Mouse (Mus musculus) left cerebral cortex, adult 2 months (tissue): ENCODE measurements around the gene Whamm. TPM values are rescaled to one million over a fixed set of nuclear protein-coding genes. Genes with fewer than 3 reads are reported as not detected.

Experiments
- DNase-seq, 2 experiments: peaks; one replicate each; pipeline ENCODE4 v3.0.0; 2021 to 2022; ENCODE audit warnings: low spot score in 2 of 2, mixed read lengths in 1 of 2; ENCODE audit errors: extremely low spot score in 1 of 2
- H3K27ac ChIP-seq: fragments of 200-600 bp; 2 replicates; pipeline ENCODE4 v1.8.1; 2022
- H3K4me3 ChIP-seq: fragments of 200-600 bp; 2 replicates; pipeline ENCODE4 v1.8.1; 2022
- CTCF ChIP-seq: fragments of 200-600 bp; IDR thresholded peaks from 2 replicates; pipeline ENCODE4 v1.8.1; 2022; ENCODE audit warnings: antibody characterized with exemption, mild to moderate bottlenecking, moderate library complexity
- intact Hi-C: fragments of 180-260 bp; cut with DNase I; formaldehyde crosslinking; loops from one replicate; pipeline ENCODE4 v1.15.1; 2025
- total RNA-seq, 2 experiments: library from RNA; stranded (reverse); gene quantifications; 2 replicates each; pipeline ENCODE4 v1.2.3; 2021

Whamm gene
- total RNA-seq, 2 experiments from 2014 or later, result 18.6 to 19.1 TPM

DNA sequence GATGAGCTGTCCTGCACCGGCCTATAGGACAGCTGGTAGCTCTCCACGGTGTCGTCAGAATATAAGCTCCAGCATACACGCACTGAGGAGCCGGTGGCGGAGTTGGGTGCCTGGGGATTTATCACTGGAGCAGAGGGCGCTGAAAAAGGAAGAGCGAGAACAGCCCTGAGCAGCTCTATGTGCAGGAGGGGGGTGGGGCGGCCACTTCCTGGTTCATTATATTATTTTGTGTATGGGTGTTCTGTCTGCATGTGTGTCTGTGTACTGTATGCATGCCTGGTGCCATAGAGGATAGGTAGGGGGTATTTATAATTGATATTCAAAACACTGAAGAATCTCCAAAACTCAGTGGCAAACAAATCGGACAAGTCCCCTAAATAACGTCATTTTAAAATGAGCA lies 22.2 kb upstream of the Whamm start:
- intact Hi-C loops, result no loop called here

DNA sequence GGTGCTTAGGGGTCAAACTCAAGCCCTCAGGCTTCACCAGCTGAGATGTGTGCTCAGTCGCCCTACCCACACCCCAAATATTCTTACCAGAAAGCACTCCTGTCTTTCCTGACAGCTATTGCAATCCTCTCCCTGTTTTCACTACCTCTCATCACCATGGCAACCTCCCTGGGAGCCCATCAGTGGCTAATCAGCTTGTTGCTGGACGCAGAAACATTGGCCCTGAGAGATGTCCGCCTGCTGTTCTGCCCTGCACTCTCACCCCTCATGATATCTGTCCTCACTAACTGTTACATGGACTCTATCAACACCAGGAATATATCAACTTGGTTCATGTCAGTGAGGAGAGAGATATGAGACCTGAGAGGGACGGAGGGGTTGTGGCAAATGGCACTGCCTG lies 17.5 kb upstream of the Whamm start:
- no peak for DNase-seq
- TF ChIP-seq CTCF, result no peak
- intact Hi-C loops, result no loop called here
- no peak overlapping the region for H3K4me3 ChIP-seq
- no peak overlapping the region for H3K27ac ChIP-seq

More for the DNA sequence above, 22.2 kb upstream of the Whamm start:
- no peak for TF ChIP-seq CTCF
- no peak for DNase-seq
- Histone ChIP-seq H3K27ac (no peak overlapping the region), H3K4me3 (no peak overlapping the region)

DNA sequence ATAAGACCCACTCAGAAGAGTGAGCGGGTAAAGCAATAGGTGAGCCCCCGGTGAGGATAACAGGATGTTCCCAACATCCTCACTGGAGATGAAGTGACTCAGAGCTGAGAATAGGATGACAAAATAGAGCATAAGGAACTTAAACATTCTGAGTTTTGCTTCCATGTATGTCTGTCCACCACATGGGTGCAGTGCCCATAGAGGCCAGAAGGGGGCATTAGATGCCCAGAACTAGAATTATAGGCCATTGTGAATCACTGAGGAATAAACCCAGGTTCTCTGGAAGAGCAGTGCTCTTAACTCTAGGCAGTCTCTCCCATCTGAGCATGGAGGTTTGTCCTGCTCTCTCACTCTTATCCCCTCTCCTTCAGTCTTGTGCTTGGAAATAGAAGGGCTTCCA lies 16.7 kb upstream of the Whamm start:
- intact Hi-C loops, result no loop called here
- DNase-seq, result no peak
- TF ChIP-seq CTCF, result peak; percentile 32
- H3K4me3 ChIP-seq, result no peak overlapping the region
- H3K27ac ChIP-seq, result no peak overlapping the region

DNA sequence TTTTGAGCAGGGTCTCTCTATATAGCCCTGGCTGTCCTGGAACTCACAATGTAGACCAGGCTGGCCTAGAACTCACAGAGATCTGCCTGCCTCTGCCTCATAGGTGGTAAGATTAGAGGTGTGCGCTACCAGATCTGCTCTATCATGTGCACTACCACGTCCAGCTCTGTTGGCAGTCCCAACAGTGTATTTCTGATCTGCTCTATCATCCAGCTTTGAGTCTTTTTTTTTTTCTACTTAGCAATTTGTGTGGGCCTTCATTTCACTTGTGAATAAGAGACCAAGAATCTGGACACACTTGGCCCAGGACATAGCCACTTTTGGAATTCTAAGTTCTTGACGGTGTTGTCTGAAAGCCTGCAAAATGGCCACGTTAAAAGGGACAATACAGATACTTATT lies 14.2 kb upstream of the Whamm start:
- intact Hi-C loops, result no loop called here
- no peak for DNase-seq
- TF ChIP-seq CTCF, result no peak
- H3K4me3 ChIP-seq, result no peak overlapping the region
- no peak overlapping the region for H3K27ac ChIP-seq

DNA sequence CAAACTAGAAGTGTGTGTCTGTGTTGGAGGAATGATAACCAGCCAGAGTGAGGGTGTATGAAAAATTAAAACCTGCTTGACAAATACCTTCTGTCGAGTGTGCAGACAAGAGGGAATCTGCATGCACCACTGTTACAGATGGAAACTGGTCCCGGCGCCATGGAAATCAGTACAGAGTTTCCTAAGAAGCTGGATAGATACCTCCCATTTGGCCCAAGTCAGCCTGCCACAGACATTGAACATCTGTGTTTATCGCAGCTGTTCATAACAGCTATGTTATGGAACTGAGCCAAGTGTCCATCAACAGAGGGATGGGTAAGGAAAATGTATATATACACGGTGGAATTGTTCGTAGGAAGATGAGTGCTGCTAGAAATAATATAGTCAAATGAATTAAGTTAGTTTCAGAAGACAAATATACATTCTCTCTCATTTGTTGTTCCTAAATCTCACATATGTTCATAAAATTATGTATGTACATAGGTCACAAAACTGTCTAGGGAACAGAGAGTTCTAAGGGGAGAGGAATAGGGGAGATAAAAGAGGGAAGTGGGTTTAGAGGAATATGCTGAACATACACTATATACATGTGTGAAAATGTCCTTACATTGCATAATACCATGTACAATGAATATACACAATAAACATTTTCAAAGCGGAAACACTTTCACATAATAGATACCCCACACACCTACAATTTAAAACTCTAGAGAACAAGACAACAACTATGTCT lies 13.6 kb upstream of the Whamm start:
- intact Hi-C loops, result no loop called here
- no peak for TF ChIP-seq CTCF

DNA sequence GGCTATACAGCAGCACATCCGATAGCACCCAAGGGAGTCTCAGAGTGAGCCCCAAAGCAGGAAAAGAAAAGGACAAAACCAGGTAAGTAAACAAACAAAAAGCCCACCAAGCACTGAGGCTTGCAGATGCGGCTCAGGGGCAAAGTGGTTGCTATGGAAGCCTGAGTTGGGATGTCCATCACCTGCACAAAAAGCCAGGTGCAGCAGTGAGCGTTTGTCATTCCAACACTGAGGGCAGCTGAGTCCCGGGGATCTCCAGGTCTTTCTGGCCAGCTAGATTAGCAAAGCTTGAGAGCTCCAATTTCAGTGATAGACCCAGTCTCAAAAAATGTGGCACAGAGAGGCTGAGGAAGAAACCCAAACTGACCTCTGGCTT lies 13.1 kb upstream of the Whamm start:
- intact Hi-C loops, result no loop called here
- DNase-seq, result no peak
- no peak overlapping the region for H3K27ac ChIP-seq

More for the DNA sequence above, 13.6 kb upstream of the Whamm start:
- no peak for DNase-seq
- no peak overlapping the region for H3K27ac ChIP-seq
- no peak overlapping the region for H3K4me3 ChIP-seq

DNA sequence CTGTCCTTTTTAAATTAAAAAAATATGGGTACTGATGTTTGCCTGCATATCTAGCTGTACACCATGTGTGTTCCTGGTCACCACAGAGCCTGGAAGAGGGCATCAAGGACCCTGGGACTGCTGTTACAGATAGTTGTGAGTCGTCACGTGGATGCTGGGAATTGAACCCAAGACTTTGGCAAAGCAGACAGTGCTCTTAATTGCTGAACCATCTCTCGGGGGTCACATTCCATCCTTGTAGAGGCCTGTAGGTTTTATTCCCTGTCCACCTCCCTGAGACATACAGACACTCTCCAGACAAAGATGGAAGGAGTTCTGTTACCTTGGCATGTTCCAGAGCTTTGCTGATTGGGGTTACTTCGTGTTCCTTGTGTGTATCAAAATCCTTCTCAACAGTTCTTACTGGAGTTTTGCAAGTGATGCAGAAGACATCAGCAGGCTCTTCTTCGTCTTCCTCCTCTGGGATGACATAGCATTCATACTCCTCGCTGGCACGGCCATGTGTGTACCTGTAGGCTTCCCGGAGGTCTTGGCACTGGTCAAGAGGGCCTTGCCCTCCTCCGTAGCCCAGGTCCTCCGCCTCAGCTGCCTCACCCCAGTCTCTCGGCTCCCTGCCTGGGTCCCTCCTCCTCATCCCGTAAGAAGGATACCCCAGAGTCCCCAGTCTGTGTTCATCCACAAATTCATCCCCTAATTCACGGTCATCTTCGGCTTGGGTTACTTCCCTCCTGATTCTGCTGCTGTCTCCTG lies 11.7 kb upstream of the Whamm start:
- no peak overlapping the region for H3K4me3 ChIP-seq
- no peak for DNase-seq
- intact Hi-C loops, result no loop called here
- TF ChIP-seq CTCF, result no peak
- H3K27ac ChIP-seq, result no peak overlapping the region

More for the DNA sequence above, 13.1 kb upstream of the Whamm start:
- no peak overlapping the region for H3K4me3 ChIP-seq
- no peak for TF ChIP-seq CTCF

DNA sequence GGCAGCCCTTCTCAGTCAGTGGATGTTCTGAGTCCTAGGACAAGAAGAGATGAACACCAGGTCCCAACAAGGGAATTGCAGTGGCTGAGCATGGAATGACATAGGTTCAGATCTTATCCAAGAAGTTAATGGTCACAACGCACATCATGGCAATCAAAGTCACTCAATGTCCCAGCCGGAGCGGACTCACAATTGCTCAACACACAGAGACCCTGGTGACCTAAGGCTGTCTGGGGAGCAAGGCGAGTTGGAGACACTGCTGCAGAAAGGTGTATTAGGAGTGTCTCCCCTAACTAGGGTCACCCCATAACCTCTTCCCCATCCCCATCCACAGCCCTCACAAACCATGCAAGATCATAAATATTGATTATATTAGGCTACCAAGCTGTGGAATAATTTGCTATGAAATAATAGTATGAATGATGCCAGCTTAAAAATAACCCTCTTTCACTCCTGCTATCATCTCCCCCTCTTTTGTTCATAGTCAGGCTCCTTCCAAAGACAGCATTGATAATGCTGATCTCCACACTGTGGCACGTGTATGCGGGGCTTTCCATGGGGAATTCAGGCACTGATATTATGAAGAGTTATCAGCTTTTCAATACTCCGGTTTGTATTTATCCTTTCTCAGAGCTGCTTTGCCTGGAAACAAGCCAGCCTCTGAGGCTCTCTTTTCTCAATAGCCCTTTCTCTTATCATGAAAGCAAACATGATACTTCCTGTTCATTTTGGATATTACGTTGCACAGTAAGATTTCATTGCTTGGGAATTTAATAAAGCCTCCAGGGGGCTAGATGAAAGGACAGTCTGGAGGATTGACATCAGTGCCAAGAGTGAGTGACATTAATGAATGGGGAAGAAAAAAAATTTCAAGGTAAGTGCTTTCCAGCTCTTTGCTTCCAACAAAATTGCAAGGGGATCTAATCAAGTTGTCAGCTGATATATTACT lies 10.7 kb upstream of the Whamm start:
- DNase-seq, result no peak
- intact Hi-C loops, result no loop called here
- no peak overlapping the region for H3K4me3 ChIP-seq
- no peak for TF ChIP-seq CTCF
- H3K27ac ChIP-seq, result no peak overlapping the region

DNA sequence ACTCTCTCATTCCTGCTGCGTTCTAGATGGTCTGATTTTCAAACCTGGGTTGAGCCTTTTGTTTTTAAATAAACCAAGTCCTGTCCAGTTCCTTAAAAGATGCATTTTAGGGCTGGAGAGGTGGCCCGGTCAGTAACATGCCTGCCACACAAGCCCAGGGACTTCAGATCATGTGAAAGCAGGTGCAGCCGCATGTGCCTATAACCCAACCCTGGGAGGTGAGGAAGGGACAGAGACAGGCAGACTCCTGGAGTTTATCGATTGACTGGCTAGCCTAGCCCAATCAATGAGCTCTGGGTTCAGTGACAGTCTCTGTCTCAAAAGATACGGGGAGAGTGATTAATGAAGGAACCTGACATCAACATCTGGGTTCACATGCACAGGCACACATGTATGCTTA lies 9.9 kb upstream of the Whamm start:
- intact Hi-C loops, result no loop called here
- Histone ChIP-seq H3K27ac (no peak overlapping the region), H3K4me3 (no peak overlapping the region)
- DNase-seq, result no peak
- no peak for TF ChIP-seq CTCF

DNA sequence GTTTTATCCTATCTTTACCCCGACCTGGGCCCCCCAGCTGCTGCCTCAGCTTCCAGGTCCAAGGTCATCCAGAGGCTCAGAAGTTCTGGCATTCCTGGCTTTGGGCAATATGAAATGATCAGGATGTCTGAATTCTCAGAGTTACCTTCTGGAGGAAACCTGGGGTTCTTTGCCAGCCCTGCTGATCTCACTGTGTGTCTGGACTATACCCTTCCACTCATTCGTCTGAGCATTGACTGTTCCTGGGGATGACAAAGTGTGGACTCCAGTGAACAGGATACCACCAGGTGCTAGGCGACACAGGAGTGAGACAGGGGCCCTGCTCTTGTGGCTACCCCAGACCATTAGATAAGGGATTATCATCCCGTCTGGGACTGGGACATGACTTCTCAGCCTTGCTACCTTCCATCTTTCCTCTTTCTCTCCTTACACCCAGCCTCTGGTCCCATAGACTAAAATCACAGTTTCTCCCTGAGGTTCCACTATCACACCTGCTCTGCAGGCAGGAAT lies 7.5 kb upstream of the Whamm start:
- Histone ChIP-seq H3K4me3 (no peak overlapping the region), H3K27ac (no peak overlapping the region)
- intact Hi-C loops, result no loop called here
- DNase-seq, result no peak
- no peak for TF ChIP-seq CTCF

DNA sequence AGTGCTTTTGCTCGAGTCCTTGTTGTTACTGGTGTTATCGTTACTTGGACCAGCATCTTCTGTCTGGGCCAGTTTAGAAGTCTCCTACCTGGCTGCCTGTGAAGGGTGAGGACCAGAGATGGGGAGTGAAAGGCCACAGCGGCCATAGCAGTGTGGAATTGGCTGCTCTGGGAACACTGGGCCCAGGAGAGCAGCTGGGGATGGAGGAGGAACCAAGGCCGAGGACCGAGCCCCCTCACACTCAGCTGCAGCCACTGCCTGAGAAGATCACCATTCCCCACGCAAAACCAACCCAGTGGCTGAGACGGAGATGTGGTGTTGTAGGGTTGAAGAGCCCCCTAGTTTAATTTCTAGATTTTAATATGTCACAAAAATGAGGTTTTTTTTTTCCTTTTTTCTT lies 6.3 kb upstream of the Whamm start:
- TF ChIP-seq CTCF, result no peak
- intact Hi-C loops, result no loop called here
- H3K4me3 ChIP-seq, result no peak overlapping the region
- no peak overlapping the region for H3K27ac ChIP-seq
- no peak for DNase-seq
